Comparison of ENCODE assay signal across 24 mouse cellular contexts in genomic region chr13:114742534-114742933, GRCm38 (mm10).
DNase-seq lines count a peak whose midpoint lies in the region; ATAC-seq and TF ChIP-seq lines count a peak whose summit lies in the region.
"Had no signal": no experiment of that assay in that cellular context is flagged by ENCODE, and none has a peak within 500 bp of the region (broad histone marks: within the 10 kb centered on the region; RNA-seq: fewer than 3 reads in every experiment).

No protein-coding gene starts in this region.

- 53% methylated on average over 3 of the region's 3 CpGs for WGBS in lung, embryonic 14.5 days
- WGBS in lung, adult 2 months, result 56% methylated on average over 3 of the region's 3 CpGs

- peak; percentile 76; the same call in 1 of the 2 replicates for ATAC-seq in lung, embryonic 14.5 days (ENCODE audit: insufficient read depth)
- ATAC-seq: forebrain, embryonic 14.5 days; forebrain, postnatal 0 days had no signal

- no peak overlapping the region; the same call in 1 of the 2 replicates for H3K27ac ChIP-seq in lung, embryonic 14.5 days (ENCODE audit: low read depth)
- H3K27ac ChIP-seq: embryonic facial prominence, embryonic 12.5 days; embryonic facial prominence, embryonic 15.5 days; gastrocnemius, adult 2 months; hindbrain, embryonic 12.5 days; hindbrain, embryonic 15.5 days had no signal

- no peak overlapping the region for H3K4me2 ChIP-seq in lung, embryonic 14.5 days
- H3K4me2 ChIP-seq: embryonic facial prominence, embryonic 12.5 days; embryonic facial prominence, embryonic 15.5 days; heart, embryonic 11.5 days; hindbrain, embryonic 12.5 days; hindbrain, embryonic 15.5 days had no signal

- TF ChIP-seq CTCF in lung, embryonic 14.5 days (IDR thresholded peaks at IDR 0.05; ENCODE audit: low read depth), result no peak
- no peak for TF ChIP-seq CTCF in lung, adult 2 months (IDR thresholded peaks at IDR 0.05; ENCODE audit: insufficient read depth, low read length)

- no peak overlapping the region for H3K9ac ChIP-seq in lung, embryonic 14.5 days
- H3K9ac ChIP-seq: embryonic facial prominence, embryonic 12.5 days; embryonic facial prominence, embryonic 15.5 days; forebrain, postnatal 0 days; hindbrain, embryonic 12.5 days; hindbrain, embryonic 15.5 days had no signal

- DNase-seq in adrenal gland, adult 2 months, result peak; percentile 42
- DNase-seq in adrenal gland, adult 18-20 months (ENCODE audit: low spot score in 2 of 2), result no peak
- DNase-seq in lung, embryonic 14.5 days, result peak; percentile 62
- DNase-seq in lung, adult 2 months, result no peak
- DNase-seq in lung, postnatal 25 days (ENCODE audit: low spot score), result peak; percentile 53
- DNase-seq in lung, postnatal 14 days, result no peak
- DNase-seq in kidney, adult 9 months, result no peak
- DNase-seq: B cell, adult 2 months; cerebellum, adult 11 months; cerebellum, adult 2 months; cerebellum, adult 9-11 months; cerebellum, postnatal 25 days; forebrain, postnatal 0 days; gastrocnemius, adult 2 months; gastrocnemius, postnatal 14 days; heart, adult 11 months had no signal

- no peaks in the 10 kb centered on the region for H3K9me3 ChIP-seq in lung, embryonic 14.5 days (ENCODE audit: low read depth, low read length)
- H3K9me3 ChIP-seq: embryonic facial prominence, embryonic 12.5 days; embryonic facial prominence, embryonic 15.5 days; G1E; hindbrain, embryonic 12.5 days; hindbrain, embryonic 15.5 days had no signal

- no peak for TF ChIP-seq POLR2A in lung, adult 2 months (IDR thresholded peaks at IDR 0.05; ENCODE audit: borderline replicate concordance, extremely low read depth, low read depth, low read length)

- no peaks in the 10 kb centered on the region for H3K27me3 ChIP-seq in lung, embryonic 14.5 days (ENCODE audit: insufficient read depth, low read length)
- H3K27me3 ChIP-seq: CH12.LX; embryonic facial prominence, embryonic 12.5 days; embryonic facial prominence, embryonic 15.5 days; hindbrain, embryonic 12.5 days; hindbrain, embryonic 15.5 days had no signal

- H3K4me1 ChIP-seq in lung, embryonic 14.5 days (ENCODE audit: insufficient read depth), result no peaks in the 10 kb centered on the region
- no peaks in the 10 kb centered on the region; the same call in 1 of the 2 replicates for H3K4me1 ChIP-seq in lung, adult 2 months (ENCODE audit: control insufficient read depth, insufficient read depth, low read length)
- H3K4me1 ChIP-seq: embryonic facial prominence, embryonic 12.5 days; embryonic facial prominence, embryonic 15.5 days; hindbrain, embryonic 12.5 days; hindbrain, embryonic 15.5 days had no signal

- H3K36me3 ChIP-seq in lung, embryonic 14.5 days (ENCODE audit: insufficient read depth), result no peaks in the 10 kb centered on the region
- H3K36me3 ChIP-seq: embryonic facial prominence, embryonic 12.5 days; embryonic facial prominence, embryonic 15.5 days; G1E; hindbrain, embryonic 12.5 days; hindbrain, embryonic 15.5 days had no signal

- no peak overlapping the region for H3K4me3 ChIP-seq in lung, embryonic 14.5 days (ENCODE audit: low read depth, low read length)
- no peak overlapping the region for H3K4me3 ChIP-seq in lung, adult 2 months (replicated peaks; ENCODE audit: extremely low read depth, low read depth, low read length)
- H3K4me3 ChIP-seq: embryonic facial prominence, embryonic 12.5 days; embryonic facial prominence, embryonic 15.5 days; gastrocnemius, adult 2 months; hindbrain, embryonic 12.5 days; hindbrain, embryonic 15.5 days had no signal

Comparison
In these comparisons a context has a peak if more than half of its experiments do, and no peak if none do; other contexts are left out.
1. DNase-seq: peak in adrenal gland, adult 2 months (single experiment), lung, embryonic 14.5 days (single experiment) and lung, postnatal 25 days (single experiment); none in adrenal gland, adult 18-20 months (0 of 2), lung, adult 2 months (single experiment), lung, postnatal 14 days (single experiment) and kidney, adult 9 months (single experiment).